Mouse (Mus musculus) megakaryocyte-erythroid progenitor cell, adult 5 weeks (primary cell): ENCODE data around the gene Gm5415. TPM values are rescaled to one million over a fixed set of nuclear protein-coding genes. Genes with fewer than 3 reads are reported as not detected.

Experiments used
- polyA plus RNA-seq: library from polyadenylated mRNA; stranded (reverse); fragments of >175 nt; gene quantifications from 2 replicates; pipeline ENCODE4 v1.2.3, GENCODE M21; 2012

Gene Gm5415
- polyA plus RNA-seq = 0.21 and 0.71 TPM in 2 replicates

GRCm38 (mm10) chr1:32547194-32547593 lies at the start of gene Gm5415:
TSS of gene Gm5415 (minus strand) at chr1:32547294.

